Mouse (Mus musculus) neural tube, embryonic 15.5 days (tissue): ENCODE data around the gene Sirpa. TPM values are rescaled to one million over a fixed set of nuclear protein-coding genes. Genes with fewer than 3 reads are reported as not detected.

Experiments
- ATAC-seq: fragments of 200-750 bp; cut with Nextera tagmentation; 2 replicates; pipeline ENCODE4 v1.8.0; 2017; ENCODE audit warnings: mild to moderate bottlenecking, moderate TSS enrichment, moderate library complexity; ENCODE audit not compliant: low FRiP score
- H3K27ac ChIP-seq: fragments of 300-500 bp; sonication (generic); replicated peaks from 2 replicates; pipeline ENCODE4 v1.5.1; 2015; ENCODE audit warnings: mild to moderate bottlenecking, inconsistent platforms
- H3K27me3 ChIP-seq: fragments of 300-500 bp; sonication (generic); replicated peaks from 2 replicates; pipeline ENCODE4 v1.6.1; 2015; ENCODE audit warnings: inconsistent platforms
- H3K36me3 ChIP-seq: fragments of 300-500 bp; sonication (generic); 2 replicates; pipeline ENCODE4 v1.6.1; 2015; ENCODE audit warnings: inconsistent platforms
- H3K4me1 ChIP-seq: fragments of 300-500 bp; sonication (generic); 2 replicates; pipeline ENCODE4 v1.6.1; 2015; ENCODE audit warnings: inconsistent platforms
- H3K4me2 ChIP-seq: fragments of 300-500 bp; sonication (generic); 2 replicates; pipeline ENCODE4 v1.6.1; 2015; ENCODE audit warnings: inconsistent platforms, mild to moderate bottlenecking, moderate library complexity
- H3K4me3 ChIP-seq: fragments of 300-500 bp; sonication (generic); replicated peaks from 2 replicates; pipeline ENCODE4 v1.5.1; 2015; ENCODE audit warnings: mild to moderate bottlenecking, inconsistent platforms
- H3K9ac ChIP-seq: fragments of 300-500 bp; sonication (generic); replicated peaks from 2 replicates; pipeline ENCODE4 v1.6.1; 2015; ENCODE audit warnings: mild to moderate bottlenecking, inconsistent platforms
- H3K9me3 ChIP-seq: fragments of 300-500 bp; sonication (generic); replicated peaks from 2 replicates; pipeline ENCODE4 v1.6.1; 2016; ENCODE audit warnings: inconsistent platforms
- WGBS: fragments of 180-500 bp; shearing (Covaris S2); methylation state at CpG from one replicate; pipeline ENCODE4 v1.1.7; 2015; ENCODE audit warnings: mixed read lengths; 5-methylcytosine and 5-hydroxymethylcytosine counted together
- polyA plus RNA-seq: library from polyadenylated mRNA; unstranded; fragments of >200 nt; fragmentation: Nextera tagmentation; extraction: Ambion mirVana; gene quantifications from 2 replicates; pipeline ENCODE4 v1.2.1, GENCODE M21; 2015

Gene Sirpa
- polyA plus RNA-seq, 1 experiment from 2014 or later = 31.4 TPM

- H3K4me2 ChIP-seq = no peak overlapping the region
- H3K36me3 ChIP-seq = peaks cover 35% of the 10 kb centered on the region
- H3K9me3 ChIP-seq = no peaks in the 10 kb centered on the region
- no peak overlapping the region for H3K27ac ChIP-seq
- no peak overlapping the region for H3K4me3 ChIP-seq
- H3K9ac ChIP-seq = no peak overlapping the region
- ATAC-seq = no peak
- no peaks in the 10 kb centered on the region for H3K4me1 ChIP-seq
- no peaks in the 10 kb centered on the region for H3K27me3 ChIP-seq
- 92% methylated on average over 10 of the region's 10 CpGs for whole genome bisulfite sequencing
These were observed 22.0 kb downstream of the Sirpa start for GRCm38 (mm10) chr2:129614482-129615185.

DNA sequence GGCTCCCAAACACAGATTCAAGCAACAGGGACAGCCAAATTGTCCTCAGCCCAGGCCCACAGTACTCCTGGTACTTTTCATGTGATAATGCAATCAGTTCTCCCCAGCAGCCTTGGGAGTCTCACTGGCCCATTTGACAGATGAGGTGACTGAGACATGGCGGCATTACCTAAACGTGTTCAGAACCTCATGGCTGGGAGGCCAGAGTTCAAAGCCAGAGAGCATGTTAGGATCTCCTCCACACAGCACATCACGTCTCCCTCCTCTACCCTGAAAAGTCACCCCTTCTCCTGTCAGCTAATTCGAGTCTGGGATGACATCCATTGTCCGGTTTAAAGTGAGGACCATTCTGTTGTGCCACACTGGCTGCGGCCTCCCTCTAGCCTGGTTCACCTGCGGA lies 27.5 kb downstream of the Sirpa start:
- Histone ChIP-seq H3K4me3 (no peak overlapping the region), H3K4me2 (no peak overlapping the region), H3K4me1 (peaks cover 9% of the 10 kb centered on the region; the same call in 1 of the 2 replicates), H3K9ac (no peak overlapping the region), H3K27ac (no peak overlapping the region), H3K36me3 (peaks cover 30% of the 10 kb centered on the region), H3K27me3 (no peaks in the 10 kb centered on the region), H3K9me3 (no peaks in the 10 kb centered on the region)
- WGBS = 86% methylated on average over 7 of the region's 7 CpGs
- ATAC-seq = no peak

DNA sequence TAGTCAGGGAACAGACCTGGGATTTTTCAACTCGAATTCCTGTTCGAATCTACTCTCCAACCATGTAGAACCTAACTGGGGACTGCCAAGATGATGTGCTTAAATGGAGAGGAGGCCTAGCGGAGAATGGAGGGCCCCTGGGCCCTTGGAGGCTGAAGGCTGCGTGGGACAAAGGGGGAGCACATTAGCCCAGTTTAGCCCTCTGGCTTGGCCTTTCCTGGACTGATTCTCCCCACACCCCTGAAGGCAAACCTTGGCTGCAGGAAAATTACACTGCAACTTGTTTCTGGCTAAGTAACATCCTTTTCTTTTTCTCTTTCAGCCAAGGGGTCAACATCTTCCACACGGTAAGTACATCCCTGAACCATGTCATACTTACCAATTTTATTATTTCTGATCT lies 28.2 kb downstream of the Sirpa start:
- peaks cover 25% of the 10 kb centered on the region for H3K36me3 ChIP-seq
- peaks cover 10% of the 10 kb centered on the region; the same call in 1 of the 2 replicates for H3K4me1 ChIP-seq
- H3K4me2 ChIP-seq = no peak overlapping the region
- no peak overlapping the region for H3K9ac ChIP-seq
- 94% methylated on average over 5 of the region's 5 CpGs for WGBS
- H3K4me3 ChIP-seq = no peak overlapping the region
- ATAC-seq = no peak
- no peaks in the 10 kb centered on the region for H3K9me3 ChIP-seq
- H3K27ac ChIP-seq = no peak overlapping the region
- no peaks in the 10 kb centered on the region for H3K27me3 ChIP-seq

DNA sequence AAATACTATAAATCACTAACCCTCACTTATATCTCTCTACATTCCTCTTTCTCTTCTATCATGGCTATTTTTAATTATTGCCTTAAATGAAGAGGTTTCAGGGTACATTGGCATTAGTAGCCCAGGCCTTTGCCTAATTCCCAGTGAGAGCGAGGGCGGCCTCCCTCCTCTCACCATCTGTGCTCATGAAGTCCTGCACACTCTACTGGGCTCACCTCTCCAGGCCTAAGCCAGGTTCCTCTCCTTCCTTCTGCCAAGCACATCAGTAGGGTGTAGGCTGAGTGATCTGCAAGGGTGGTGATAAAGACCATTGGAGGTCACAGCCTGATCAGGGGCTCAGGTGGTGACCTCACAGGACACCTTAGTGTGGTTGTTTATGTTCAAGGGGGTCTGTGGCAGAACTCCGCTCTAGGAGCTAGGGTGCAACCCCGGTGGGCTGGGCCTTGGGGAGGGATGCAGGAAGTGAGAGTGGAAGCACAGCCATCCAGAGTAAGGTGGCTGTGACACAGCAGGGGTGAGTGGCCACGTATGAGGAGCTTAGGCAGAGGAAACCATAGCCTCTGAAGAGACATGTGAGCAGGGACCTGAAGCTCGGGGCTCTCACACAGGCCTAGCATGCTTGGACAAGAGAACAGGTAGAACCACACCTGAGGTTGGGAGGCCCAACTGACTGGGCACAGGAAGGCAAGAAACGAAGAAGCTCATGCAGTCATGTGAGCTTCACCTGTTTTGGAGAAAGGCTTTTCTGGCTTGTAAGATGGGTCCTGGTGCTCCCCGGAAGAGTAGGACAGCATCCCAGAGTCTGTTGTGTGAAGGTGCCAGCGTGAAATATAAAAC lies 29.2 kb downstream of the Sirpa start:
- no peak for ATAC-seq
- Histone ChIP-seq H3K36me3 (peaks cover 19% of the 10 kb centered on the region), H3K4me2 (no peak overlapping the region), H3K9me3 (no peaks in the 10 kb centered on the region), H3K4me1 (peaks cover 10% of the 10 kb centered on the region; the same call in 1 of the 2 replicates), H3K27me3 (no peaks in the 10 kb centered on the region), H3K4me3 (no peak overlapping the region), H3K27ac (no peak overlapping the region), H3K9ac (no peak overlapping the region)
- 92% methylated on average over 9 of the region's 9 CpGs for WGBS

- no peak for ATAC-seq
- no peak overlapping the region for H3K4me2 ChIP-seq
- H3K9ac ChIP-seq = no peak overlapping the region
- H3K9me3 ChIP-seq = no peaks in the 10 kb centered on the region
- H3K27me3 ChIP-seq = no peaks in the 10 kb centered on the region
- no peak overlapping the region for H3K4me3 ChIP-seq
- peaks cover 10% of the 10 kb centered on the region; the same call in 1 of the 2 replicates for H3K4me1 ChIP-seq
- no peak overlapping the region for H3K27ac ChIP-seq
- H3K36me3 ChIP-seq = peaks cover 21% of the 10 kb centered on the region
- WGBS = 94% methylated on average over 5 of the region's 5 CpGs
These were observed 30.3 kb downstream of the Sirpa start for GRCm38 (mm10) chr2:129622918-129623317.

GRCm38 (mm10) chr2:129623771-129624170 lies 31.1 kb downstream of the Sirpa start:
- Histone ChIP-seq H3K4me3 (no peak overlapping the region), H3K4me1 (peaks cover 10% of the 10 kb centered on the region; the same call in 1 of the 2 replicates), H3K4me2 (no peak overlapping the region), H3K9me3 (no peaks in the 10 kb centered on the region), H3K27ac (no peak overlapping the region), H3K36me3 (peaks cover 22% of the 10 kb centered on the region), H3K27me3 (no peaks in the 10 kb centered on the region), H3K9ac (no peak overlapping the region)
- no peak for ATAC-seq
- 93% methylated on average over 7 of the region's 7 CpGs for WGBS

- Histone ChIP-seq H3K4me3 (no peak overlapping the region), H3K36me3 (peaks cover 24% of the 10 kb centered on the region), H3K27ac (no peak overlapping the region; the same call in 1 of the 2 replicates), H3K4me2 (0 out of 2 replicates have a peak overlapping the region, but pooled peaks have one; percentile 9), H3K9ac (no peak overlapping the region), H3K9me3 (no peaks in the 10 kb centered on the region), H3K4me1 (peaks cover 10% of the 10 kb centered on the region; the same call in 1 of the 2 replicates), H3K27me3 (no peaks in the 10 kb centered on the region)
- ATAC-seq = no peak
- 40% methylated on average over 13 of the region's 13 CpGs for WGBS
These were observed 31.7 kb downstream of the Sirpa start for GRCm38 (mm10) chr2:129624246-129624918.

- ATAC-seq = no peak
- H3K27ac ChIP-seq = no peak overlapping the region; the same call in 1 of the 2 replicates
- 58% methylated on average over 6 of the region's 6 CpGs for WGBS
These were observed 32.3 kb downstream of the Sirpa start for GRCm38 (mm10) chr2:129624956-129625355.

DNA sequence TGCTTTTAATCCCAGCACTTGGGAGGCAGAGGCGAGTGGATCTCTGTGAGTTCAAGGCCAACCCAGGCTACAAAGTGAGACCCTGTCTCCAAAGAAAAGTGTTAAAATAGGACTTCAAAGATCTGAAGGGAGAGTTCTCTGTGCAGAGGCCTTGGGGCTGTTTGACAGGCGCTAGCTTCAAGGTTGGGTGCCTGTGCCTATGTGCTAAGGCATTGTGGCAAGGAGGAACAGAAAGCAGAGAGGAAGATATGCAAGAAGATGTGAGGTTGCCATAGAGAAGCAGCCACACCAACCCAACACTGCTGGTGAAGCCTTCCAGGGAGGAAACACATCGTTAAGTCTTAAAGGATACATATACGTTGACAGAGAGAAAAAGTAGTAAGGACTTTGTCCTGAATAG lies 33.2 kb downstream of the Sirpa start:
- H3K9ac ChIP-seq = no peak overlapping the region
- no peaks in the 10 kb centered on the region for H3K27me3 ChIP-seq
- H3K27ac ChIP-seq = no peak overlapping the region
- H3K36me3 ChIP-seq = peaks cover 23% of the 10 kb centered on the region
- H3K4me3 ChIP-seq = no peak overlapping the region
- H3K4me2 ChIP-seq = no peak overlapping the region
- WGBS = 88% methylated on average over 4 of the region's 4 CpGs
- H3K9me3 ChIP-seq = no peaks in the 10 kb centered on the region
- no peak for ATAC-seq
- H3K4me1 ChIP-seq = peaks cover 10% of the 10 kb centered on the region; the same call in 1 of the 2 replicates

More at GRCm38 (mm10) chr2:129624956-129625355, 32.3 kb downstream of the Sirpa start:
- H3K4me2 ChIP-seq = 0 out of 2 replicates have a peak overlapping the region, but pooled peaks have one; percentile 9
- H3K27me3 ChIP-seq = no peaks in the 10 kb centered on the region
- H3K9me3 ChIP-seq = no peaks in the 10 kb centered on the region
- H3K4me3 ChIP-seq = no peak overlapping the region
- peaks cover 10% of the 10 kb centered on the region; the same call in 1 of the 2 replicates for H3K4me1 ChIP-seq
- peaks cover 25% of the 10 kb centered on the region for H3K36me3 ChIP-seq
- no peak overlapping the region for H3K9ac ChIP-seq

DNA sequence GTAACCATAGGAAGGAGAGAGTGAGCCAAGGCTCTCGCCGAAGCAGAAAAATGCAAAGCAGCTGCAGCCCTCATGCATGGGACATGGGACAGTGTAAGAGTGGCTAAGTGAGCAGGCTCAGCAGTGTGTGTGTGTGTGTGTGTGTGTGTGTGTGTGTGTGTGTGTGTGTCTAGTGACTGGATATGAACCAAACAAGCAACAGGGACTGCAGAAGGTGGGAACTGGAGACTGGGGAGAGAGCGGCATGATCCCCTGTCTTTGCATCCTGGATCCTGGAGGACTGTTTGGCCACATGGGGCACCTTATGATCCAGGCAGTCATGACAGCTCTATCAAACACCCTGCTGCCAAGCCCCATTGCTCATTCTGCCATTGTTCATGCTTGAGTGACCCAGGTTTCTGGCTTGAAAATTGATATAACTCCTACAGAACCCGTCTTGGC lies 34.0 kb downstream of the Sirpa start:
- peaks cover 30% of the 10 kb centered on the region for H3K36me3 ChIP-seq
- no peaks in the 10 kb centered on the region for H3K9me3 ChIP-seq
- peaks cover 10% of the 10 kb centered on the region; the same call in 1 of the 2 replicates for H3K4me1 ChIP-seq
- no peak overlapping the region for H3K27ac ChIP-seq
- 86% methylated on average over 4 of the region's 4 CpGs for WGBS
- no peak for ATAC-seq
- H3K9ac ChIP-seq = no peak overlapping the region
- no peaks in the 10 kb centered on the region for H3K27me3 ChIP-seq
- H3K4me3 ChIP-seq = no peak overlapping the region
- no peak overlapping the region for H3K4me2 ChIP-seq

GRCm38 (mm10) chr2:129627133-129627532 lies 34.5 kb downstream of the Sirpa start:
- H3K4me2 ChIP-seq = no peak overlapping the region
- H3K9ac ChIP-seq = no peak overlapping the region
- WGBS = 92% methylated on average over 5 of the region's 5 CpGs
- H3K36me3 ChIP-seq = peaks cover 32% of the 10 kb centered on the region
- H3K9me3 ChIP-seq = no peaks in the 10 kb centered on the region
- H3K4me3 ChIP-seq = no peak overlapping the region
- H3K27ac ChIP-seq = no peak overlapping the region
- no peaks in the 10 kb centered on the region for H3K27me3 ChIP-seq
- no peak for ATAC-seq
- peaks cover 10% of the 10 kb centered on the region; the same call in 1 of the 2 replicates for H3K4me1 ChIP-seq
